Mouse (Mus musculus) forelimb bud, embryonic 11.5 days (tissue): ENCODE data around the gene Syn3.

Source experiments
- DNase-seq: peaks from one replicate; pipeline ENCODE4 v3.0.0-alpha.2; 2012; ENCODE audit warnings: low read depth, low spot score

Syn3 gene

DNA sequence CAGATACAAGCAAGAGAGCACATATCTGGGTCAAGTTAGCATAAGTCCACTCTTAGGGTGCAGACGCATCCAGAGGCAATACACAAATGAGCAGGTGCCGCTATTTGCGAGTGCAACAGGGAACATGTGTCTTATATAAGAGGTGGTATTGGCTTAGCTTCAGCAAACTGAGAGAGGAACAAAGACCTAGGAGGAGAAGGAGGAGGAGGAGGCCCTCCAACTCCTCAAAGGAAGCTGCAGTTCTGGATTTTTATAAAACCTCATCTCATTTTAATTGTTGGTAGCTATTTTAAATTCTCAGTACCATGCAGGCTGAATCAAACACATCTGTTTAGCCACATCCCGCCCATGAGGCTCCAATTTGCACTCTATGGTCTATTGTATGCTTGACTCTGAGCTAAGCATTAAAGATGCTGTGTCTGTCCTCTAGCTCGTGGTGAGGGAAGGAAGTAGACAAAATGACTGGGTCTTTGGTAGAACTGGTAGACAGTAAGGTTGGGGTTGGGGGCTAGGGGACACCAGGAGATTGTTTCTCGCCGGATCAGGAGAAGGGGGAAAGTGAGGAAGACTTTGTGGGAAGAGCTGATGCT lies 219.0 kb downstream of the Syn3 start:
- no peak for DNase-seq

DNA sequence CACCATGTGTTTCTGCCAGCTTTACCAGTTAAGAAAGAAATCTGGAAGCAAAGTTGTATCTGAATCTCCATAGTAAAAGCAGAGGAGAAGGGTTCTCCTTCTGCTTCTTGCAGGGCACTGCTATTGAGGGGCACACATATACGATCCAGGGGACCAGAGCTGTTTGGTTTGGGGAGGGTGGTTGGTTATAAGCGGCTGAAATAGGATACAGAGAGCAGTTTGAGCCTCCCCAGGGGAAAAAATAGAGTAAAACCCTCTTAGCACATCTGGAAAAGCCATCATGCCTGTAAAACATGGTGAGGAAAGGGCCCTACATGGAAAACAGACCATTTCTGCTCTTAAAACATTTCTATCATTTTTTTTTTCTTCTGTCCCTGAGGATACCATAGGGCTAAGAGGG lies 220.2 kb downstream of the Syn3 start:
- peak; percentile 45 for DNase-seq

DNA sequence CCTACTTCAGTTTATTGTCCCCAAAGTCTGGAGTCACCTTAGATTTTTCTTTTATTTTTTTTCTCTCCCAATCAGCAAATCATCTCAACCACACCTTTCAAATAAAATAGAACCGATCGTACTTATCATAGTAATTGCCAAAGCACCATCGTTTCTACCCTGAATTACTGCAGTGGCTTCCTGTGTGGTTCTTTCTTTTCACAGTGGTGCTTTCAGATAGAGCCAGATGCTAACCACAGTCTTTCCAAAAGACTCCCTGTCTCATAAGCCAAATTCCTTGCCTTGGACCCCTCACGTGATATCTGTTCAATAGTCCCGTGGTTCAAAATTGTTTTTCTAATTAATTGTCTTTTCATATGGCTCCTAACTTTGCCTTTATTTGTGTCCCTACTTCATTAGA lies 221.4 kb downstream of the Syn3 start:
- DNase-seq = no peak

DNA sequence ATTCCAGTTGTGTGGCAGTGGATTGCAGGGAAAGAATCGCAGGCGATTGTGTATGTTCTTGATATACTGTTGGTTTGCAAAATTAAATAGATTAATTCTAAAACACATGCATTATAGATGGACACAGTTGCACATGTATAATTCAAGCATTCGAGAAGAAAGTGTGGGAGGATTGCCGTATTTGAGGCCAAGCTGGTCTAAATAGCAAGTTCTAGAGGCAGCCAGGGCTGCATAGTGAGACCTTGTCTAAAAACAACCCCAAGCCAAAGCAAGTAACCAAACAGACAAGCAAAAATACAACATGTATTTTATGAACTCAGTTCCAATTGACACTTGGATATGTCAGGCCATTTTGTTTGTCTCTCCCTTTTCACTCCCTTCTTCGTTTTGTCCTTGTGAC lies 223.1 kb downstream of the Syn3 start:
- DNase-seq = no peak

DNA sequence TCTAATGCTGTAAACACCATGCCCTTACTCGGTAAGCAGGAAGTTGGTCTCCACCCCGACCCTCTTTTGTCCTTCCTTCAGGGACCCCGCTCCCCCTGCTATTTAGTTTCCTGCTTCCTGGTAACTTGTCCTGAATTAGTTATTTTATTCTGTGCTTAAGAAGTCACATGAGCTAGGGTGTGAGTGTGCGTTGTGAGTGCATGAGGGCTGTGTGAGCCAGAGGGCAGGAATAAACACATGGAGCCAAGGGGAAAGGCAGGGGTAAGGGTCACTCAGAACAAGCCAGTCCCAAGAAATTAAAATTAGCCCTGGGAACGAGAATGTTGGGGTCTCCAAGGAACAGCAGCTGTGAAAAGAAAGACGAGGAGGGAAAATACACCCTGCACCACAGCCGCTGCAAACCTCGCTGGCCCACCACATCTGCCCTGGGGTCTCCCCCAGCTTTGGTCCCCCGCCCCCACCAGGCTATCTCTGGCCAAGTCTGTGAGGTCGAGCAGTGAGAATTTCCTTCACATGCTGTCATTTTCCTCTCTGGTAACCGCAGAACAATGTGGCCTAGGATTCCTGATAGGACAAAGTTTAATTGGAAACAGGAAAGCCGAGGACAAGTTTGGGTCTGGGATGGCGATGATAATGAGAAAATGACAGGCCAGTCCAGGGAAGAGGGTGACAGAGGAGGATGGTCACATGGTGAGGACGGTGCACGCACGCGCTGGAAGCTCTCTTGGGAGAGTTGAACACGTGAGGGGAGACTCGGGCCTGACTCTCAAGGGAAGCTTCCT lies 225.1 kb downstream of the Syn3 start:
- DNase-seq = no peak

DNA sequence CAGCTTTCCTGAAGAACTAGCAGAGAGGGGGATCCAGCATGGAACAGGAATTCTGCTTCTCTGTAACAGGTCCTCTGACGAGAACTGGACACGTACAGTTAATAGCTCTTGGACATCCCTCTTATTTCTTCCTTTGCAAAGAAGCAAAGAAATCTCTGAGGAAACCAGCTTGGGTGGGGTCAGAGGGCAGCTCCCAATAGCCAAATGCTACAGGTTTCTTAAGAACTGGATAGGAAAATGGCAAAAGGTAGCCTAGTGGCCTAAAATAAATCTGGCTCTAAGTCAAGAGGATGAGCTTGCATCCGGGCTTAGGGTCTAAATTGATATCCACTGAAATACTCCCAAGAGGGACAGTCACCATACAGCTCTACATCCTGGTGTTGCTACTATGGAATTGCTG lies 225.9 kb downstream of the Syn3 start:
- no peak for DNase-seq

DNA sequence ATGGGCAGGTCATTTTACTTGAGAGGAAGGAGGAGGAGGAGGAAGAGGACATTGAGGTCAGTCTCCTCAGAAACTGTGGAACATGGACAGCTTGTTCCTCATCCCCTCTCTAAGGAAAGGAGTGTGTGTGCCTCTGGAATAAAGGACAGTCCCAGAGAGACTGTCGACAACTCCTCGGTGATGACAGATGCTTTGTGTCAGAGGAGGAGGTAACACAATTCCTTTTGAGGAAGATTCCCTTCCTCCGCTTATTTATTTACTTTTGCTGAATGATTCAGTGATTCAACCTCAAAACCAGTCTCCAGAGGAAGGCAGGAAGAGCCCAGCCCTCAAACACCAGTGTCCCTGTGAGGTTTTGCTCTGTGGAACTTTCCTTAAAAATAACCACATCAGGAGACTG lies 228.4 kb downstream of the Syn3 start:
- no peak for DNase-seq

DNA sequence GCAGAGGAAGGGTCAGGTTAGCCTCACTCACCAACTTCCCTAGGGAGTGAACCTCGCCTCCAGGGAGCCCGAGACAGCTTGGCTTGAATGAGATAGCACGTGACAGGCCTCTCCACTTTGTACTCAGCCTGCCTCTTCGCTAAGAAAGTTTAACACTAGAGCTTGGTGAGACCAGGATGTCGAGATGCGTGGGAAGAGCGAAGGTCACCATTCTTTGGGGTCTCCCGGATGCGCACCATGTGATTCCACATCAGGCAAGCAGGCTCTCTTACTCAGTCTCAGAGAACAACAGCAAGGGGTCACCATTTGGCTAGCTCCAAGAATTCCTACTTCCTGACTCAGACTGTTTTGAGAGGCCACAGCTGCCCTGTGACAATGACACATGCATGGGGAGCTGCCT lies 234.1 kb downstream of the Syn3 start:
- DNase-seq = no peak

DNA sequence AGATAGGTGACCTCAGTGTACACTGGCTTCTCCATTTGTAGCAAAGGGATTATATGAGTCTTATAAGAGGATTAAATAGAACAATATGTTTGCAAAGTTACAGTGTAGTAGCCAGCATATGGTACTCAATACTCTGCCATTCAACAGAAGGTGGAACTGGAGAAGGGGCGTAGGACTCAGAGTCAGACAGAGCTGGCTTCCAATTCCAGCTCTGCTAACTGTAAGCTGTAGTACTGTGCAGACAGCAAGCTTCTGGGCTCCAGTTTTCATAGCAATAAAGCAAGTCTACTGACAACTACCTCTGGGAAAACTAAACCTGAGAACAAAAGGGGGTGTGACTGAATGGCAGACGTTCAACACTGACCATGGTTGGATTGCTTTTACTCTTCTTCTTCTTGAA lies 237.0 kb downstream of the Syn3 start:
- no peak for DNase-seq

DNA sequence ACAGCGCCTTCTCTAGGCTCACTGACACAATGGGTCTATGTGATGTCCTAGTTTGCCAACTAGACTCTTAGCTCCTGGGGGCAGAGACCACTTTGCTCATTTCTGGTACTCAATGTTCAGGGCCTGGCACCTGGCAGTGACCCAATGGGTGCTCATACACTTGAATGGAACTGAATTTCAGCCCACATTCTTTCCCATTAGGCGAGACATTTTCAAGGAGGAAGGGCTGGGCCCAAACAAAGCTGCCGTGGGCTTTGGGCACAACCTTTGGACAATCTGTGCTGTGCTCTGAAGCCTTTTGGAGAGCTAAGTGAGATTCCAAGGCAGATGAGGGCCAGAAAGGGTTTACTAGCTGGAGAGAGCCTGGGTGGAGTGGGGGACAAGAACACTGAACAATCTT lies 239.7 kb downstream of the Syn3 start:
- no peak for DNase-seq

DNA sequence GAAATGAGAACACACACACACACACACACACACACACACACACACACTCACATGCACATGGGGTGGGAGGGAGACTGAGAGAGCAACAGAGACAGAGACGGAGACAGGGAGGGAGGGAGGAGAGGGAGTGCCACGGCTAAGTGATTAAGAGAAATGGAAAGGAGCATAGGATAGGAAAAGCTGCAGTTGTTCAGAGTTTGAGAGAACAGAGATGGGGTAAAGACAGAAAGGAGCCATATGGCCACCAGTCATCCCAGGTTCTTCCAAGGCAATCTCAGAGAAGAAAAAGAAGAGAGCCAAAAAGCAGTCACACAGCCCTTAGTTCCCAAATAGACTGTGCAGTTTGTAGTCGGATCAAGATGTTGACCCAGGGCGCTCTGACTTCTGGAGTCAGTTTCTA lies 240.7 kb downstream of the Syn3 start:
- DNase-seq = no peak

DNA sequence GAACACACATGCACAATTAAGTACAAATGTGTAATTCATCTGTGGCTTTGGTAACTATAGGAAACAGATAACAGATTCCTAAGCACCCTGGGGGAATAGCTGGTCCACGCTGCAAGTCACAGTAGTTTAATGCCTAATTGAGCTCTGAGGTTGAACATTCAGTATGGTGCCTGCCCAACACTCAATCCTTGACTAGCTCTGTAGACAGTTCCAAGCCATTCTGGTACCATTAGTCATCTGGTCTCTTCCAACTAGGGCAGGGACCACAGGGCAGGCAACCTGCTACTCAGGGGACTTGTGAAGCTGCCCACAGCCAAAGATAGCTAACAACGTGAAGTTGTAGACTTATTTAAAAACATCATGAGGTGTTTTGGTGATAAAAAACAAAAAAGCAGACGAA lies 241.7 kb downstream of the Syn3 start:
- DNase-seq = no peak

DNA sequence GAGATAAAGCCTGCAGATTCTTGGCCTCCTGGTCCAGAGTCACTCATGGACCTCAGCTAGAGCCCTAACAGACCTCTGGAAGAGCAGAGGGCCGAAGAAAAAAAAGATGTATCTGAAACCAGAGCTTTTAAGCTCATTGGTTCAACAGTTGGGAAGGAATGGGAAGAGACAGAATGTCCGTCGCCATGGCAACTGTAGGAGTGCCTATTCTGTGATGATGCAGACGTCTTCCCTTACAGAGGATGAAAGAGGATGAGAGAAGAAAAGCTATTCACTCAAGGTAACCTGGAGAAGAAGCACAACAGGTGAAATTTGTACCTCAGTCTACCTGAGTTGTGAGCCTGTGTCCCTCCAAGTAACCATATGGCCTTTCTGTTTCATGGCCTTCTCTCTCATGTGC lies 242.5 kb downstream of the Syn3 start:
- no peak for DNase-seq

DNA sequence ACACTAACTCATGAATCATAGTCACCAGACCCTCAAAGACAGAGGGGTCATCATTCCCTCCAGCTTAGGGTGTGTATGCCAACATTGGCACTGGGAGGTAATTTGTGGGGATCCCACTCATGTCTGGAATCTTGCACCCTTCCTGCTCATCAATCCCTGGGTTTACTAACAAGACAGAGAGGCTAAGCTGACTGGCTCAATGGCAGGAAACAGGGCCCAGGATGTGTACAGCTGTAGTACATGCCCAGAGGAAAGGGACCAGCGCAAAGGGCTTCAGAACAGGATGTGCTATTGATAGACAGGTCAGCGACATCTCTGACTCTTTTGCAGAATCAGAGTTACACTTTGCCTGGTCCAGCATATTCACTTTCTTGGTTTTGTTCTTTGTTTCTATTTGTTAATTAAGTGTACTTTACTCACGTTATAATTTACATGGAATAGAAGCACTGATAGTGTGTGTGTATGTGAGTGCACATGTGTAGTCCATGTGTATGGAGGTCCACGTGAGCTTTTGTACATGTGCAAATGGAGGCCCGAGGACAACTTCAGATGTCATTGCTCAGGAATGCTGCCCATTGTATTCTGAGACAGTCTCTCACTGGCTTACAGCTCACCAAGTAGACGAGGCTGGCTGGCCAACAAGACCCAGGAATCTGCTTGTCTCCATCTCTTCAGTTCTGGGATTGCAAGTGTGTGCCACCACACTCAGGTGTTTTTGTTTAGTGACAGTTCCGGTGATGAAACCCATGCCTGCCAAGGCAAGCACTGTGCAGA lies 248.4 kb downstream of the Syn3 start:
- no peak for DNase-seq

DNA sequence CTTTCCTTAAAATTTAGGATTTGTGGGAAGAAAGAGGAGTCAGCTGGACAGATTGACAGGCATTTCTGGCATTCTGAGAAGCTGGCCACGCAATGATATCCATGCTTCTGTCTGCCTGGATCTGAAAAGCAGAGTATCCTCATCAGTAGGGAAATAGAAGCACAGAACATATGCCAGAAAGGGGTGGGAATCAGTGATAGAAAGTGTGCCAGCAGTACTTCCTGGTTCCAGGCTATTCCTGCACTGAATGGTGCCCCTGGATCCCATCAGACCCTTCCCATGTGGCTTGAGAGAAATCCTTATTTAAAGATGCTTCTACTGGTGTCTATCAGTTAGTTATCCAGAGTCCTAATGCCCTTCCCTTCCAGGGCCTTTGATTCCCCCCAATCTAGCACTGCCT lies 249.4 kb downstream of the Syn3 start:
- no peak for DNase-seq

DNA sequence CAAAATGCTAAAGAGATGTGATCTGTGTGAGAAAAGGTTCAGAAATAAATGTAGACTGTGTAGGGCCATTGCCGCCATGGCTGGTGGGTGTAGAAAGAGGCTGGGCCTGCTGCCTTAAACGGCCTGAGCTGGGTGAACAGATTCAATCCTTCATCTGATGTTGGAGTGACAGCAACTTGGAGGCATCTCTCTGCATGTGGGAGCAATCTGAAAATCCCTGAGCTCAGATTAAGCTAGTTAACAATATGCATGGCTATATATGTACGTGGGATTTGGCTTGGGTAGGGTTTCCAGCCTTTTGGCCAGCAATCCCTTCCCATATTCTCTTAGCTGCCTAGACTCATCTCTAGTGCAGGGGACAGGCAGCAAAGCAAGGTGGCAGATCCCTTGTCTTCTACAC lies 249.9 kb downstream of the Syn3 start:
- no peak for DNase-seq

DNA sequence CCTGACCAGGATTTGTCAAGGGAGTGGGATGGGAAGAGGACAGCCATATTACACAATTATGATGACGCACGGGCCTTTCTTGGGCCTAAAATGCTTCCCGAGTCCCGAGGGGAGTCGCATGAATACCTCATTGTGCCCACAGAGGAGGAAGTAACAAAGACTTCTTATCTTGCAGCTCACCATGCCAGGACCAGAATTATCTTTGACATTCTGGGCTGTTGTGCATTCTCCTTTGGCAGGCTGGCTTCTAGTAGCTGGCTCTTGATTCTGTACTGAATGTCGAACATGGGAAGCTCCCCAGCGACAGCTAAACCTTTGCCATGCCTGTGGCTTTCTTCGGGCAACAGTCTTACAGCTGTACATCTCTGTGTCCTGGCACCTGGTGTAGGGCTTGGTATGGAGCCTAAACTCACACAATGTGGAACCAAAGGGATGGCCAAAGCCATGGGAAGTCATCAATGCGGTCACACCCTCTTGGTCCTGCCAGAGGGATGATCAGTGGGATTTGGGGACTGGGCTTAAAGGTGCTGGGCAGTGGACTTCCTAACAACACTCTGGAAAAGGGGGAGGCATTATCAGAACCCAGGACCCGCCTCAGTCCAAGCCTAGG lies 250.5 kb downstream of the Syn3 start:
- no peak for DNase-seq

DNA sequence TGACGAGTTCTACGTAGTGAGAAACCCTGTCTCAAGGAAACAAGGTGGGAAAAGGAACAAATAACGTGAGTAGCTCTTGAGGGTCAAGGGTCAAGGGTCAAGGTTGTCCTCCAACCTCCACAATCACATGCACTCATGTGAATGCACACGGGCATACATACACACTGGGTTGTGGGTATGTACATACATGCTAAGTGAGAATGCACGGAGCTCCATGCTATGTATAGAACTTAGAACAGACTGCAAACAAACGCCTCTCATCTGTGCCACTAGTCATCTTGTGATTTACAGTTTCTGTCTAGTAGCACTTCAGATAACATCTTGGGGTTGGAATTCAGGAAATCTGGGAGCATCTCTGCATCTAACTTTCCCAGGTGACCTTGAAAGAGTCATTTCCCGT lies 253.3 kb downstream of the Syn3 start:
- DNase-seq = no peak

DNA sequence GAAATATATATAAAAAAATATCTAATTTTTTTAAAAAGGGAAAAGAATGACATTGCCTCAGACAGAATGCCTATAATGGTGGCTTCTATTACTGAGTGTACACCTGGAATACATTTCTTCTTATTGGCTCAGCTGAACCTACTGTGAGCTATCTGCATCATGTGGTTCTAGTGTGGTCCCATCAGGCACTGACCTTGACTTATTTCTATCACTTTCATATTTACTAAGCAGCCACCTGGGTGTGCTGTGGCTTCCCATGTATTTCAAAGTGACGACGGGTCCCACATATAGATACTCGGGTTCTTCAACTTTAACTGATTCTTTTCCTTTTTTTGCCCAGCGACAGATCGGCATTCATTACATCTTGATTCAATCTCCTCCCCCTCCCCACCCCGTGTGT lies 255.2 kb downstream of the Syn3 start:
- DNase-seq = no peak

DNA sequence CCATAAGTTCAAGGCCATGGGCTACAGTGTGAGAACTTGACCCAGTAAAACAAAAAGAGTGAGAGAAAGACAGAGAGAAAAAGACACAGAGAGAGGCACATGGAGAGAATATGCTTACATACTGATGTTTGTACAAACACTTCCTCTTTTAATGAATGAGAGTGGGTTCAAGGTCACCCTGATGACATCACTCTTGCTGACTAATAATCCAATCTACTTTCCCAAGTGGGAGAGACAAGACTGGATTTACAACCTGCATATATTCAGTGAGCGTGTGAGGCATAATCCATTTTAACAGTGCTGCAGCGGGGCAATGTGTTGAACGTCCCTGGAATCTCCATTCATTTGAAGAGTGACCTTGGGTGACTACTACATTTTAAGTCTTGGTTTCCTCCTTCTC lies 256.0 kb downstream of the Syn3 start:
- no peak for DNase-seq

DNA sequence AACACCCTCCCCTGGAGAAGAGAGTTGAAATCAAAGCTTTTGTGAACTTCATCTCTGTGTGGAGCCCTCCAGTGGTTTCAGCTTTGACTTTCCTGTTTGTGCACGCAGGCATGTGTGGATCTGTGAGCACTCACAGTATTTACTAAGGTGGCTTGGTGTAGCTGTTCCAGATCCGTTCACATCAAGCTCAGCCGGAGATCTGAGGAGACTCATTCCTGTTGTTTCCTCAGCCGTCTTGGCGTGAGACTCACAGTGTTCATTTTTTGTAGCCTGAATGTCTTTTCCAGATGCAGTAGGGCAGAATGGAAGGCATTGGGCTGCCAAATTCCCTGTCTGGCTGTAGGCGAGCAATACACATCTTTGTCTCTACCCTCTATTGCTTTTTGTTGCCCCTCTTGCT lies 268.7 kb downstream of the Syn3 start:
- no peak for DNase-seq

DNA sequence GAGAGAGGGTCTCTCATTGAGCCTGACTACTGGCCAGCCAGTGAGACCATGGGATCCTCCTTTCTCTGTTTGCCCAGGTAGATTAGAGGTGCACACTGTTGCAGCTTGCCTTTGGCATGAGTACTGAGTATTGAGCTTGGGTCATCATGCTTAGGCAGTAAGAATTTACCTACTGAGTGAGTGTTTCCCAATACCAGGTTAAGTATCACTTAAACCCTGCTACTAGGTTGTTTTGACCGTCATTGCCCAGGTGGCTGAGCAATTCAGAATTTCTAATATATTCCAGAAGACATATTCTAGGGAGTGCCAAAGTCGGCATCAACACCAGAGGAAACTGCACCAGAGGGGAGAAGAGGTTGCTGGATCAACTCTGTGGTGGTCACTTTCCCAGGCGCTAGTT lies 273.2 kb downstream of the Syn3 start:
- no peak for DNase-seq

DNA sequence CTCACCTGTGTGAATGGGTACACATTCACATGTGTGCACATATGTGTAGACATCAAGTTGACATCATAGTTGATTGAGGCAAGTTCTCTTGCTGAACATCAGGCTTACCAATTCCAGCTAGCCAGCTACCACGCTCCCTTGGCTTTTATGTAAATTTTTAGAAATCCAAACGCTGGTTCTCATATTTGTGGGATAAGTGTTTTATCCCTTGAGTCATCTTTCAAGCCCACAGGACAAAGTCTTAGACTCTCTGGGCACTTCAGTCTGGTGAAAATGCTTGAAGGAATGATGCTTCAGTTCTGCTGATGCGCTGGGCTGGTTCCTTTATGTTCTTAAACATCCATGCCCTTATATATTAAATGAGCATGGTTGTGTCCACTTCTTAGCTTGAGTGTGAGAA lies 279.7 kb downstream of the Syn3 start:
- DNase-seq = no peak
